Mouse (Mus musculus) bone marrow, adult 2 months (tissue): ENCODE data around the gene Pced1b. TPM values are rescaled to one million over a fixed set of nuclear protein-coding genes. Genes with fewer than 3 reads are reported as not detected.
"Not testable (repeated sequence)": the region's sequence is repeated elsewhere in the genome, so short reads cannot be mapped to it uniquely, and the experiment has no call there.

Source experiments
- H3K27ac ChIP-seq: fragments of 200-500 bp; 2 replicates; pipeline ENCODE4 v1.5.1; 2012; ENCODE audit warnings: low read depth, mild to moderate bottlenecking, control low read depth, inconsistent platforms, low read length; ENCODE audit not compliant: control insufficient read depth, poor library complexity, insufficient read depth
- H3K4me1 ChIP-seq: fragments of 200-500 bp; 2 replicates; pipeline ENCODE4 v1.6.1; 2011; ENCODE audit warnings: low read length; ENCODE audit not compliant: control insufficient read depth, insufficient read depth
- H3K4me3 ChIP-seq: fragments of 200-500 bp; replicated peaks from 2 replicates; pipeline ENCODE3; 2011; ENCODE audit warnings: mild to moderate bottlenecking, low read depth, low read length, control low read depth; ENCODE audit not compliant: control insufficient read depth
- CTCF ChIP-seq: fragments of 200-500 bp; IDR thresholded peaks from 2 replicates; pipeline ENCODE4 v1.5.1; 2011; ENCODE audit warnings: low read length, control low read depth; ENCODE audit not compliant: control insufficient read depth, insufficient read depth
- POLR2A ChIP-seq: fragments of 200-500 bp; IDR thresholded peaks from 2 replicates; pipeline ENCODE4 v1.6.1; 2011; ENCODE audit warnings: low read depth, mild to moderate bottlenecking, control low read depth, low read length, borderline replicate concordance; ENCODE audit not compliant: control insufficient read depth
- WGBS: fragments of 180-500 bp; shearing (Covaris S2); methylation state at CpG from one replicate; pipeline ENCODE4 v1.1.7; 2018; 5-methylcytosine and 5-hydroxymethylcytosine counted together
- polyA plus RNA-seq: library from polyadenylated mRNA; stranded (reverse); fragments of >200 nt; gene quantifications from 2 replicates; pipeline ENCODE4 v1.2.4, GENCODE M21; 2011; ENCODE audit warnings: low replicate concordance; ENCODE audit not compliant: missing spikeins, insufficient read depth, insufficient read length

Gene Pced1b
- polyA plus RNA-seq, 1 experiment = 19.7 TPM

DNA sequence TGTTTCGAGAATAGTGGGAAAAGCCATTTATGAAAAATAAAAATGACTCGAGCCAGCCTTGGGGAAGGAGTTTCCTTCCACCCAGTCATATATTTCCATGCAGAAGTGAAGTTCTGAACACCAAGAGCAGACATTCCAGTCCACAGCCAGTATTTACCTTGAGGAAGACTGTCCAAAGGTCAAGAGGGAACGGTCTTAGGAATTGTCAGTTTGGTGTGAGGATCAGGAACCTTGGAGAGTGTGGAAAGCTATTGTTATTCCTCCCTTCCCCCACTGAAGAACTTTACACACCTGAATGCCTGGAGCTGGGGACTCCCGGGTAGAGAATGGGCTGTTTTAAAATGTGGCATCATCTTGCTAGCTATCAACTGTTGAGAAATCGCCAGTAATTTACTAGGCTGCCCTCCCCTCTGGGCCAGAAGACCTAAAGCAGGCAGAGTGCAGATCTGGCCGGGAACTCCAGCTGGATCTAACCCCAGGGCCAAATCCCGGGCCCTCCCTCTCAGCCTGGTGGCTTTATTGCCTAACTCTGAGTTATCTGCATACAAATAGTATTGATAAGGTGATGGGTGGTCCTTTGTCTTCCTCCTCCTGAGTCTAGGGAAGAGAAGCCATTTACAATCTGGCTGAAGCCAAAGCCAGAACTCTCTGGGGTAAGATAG lies 129.3 kb downstream of the Pced1b start:
- 74% methylated on average over 7 of the region's 7 CpGs for WGBS
- Histone ChIP-seq H3K4me3 (no peak overlapping the region), H3K4me1 (peaks cover 2% of the 10 kb centered on the region; the same call in 1 of the 2 replicates), H3K27ac (no peak overlapping the region)
- no peak for TF ChIP-seq CTCF
- no peak for TF ChIP-seq POLR2A

DNA sequence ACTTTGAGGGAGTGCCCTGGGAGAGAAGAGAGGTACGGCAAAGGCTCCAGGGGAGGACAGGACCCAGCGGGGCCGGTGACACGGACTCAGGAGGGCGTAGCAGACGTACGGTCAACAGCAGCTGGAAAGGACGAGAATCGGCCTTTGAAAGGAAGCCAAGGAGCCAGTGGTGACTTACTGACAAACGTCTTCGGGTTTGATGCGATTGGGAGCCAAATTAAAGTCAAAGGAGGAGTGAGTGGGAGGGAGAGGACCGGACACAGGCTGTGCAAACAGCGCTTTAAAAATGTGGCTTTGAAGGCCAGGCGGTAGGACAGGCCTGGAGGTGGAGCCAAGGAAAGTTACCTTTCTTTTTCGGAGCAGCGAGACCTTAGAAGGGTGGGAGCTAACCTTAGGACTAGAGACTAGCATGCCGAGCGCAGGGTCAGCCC lies 129.9 kb downstream of the Pced1b start:
- 90% methylated on average over 19 of the region's 19 CpGs for WGBS
- Histone ChIP-seq H3K4me1 (peaks cover 2% of the 10 kb centered on the region; the same call in 1 of the 2 replicates), H3K4me3 (no peak overlapping the region), H3K27ac (no peak overlapping the region)
- TF ChIP-seq CTCF (no peak), POLR2A (no peak)

DNA sequence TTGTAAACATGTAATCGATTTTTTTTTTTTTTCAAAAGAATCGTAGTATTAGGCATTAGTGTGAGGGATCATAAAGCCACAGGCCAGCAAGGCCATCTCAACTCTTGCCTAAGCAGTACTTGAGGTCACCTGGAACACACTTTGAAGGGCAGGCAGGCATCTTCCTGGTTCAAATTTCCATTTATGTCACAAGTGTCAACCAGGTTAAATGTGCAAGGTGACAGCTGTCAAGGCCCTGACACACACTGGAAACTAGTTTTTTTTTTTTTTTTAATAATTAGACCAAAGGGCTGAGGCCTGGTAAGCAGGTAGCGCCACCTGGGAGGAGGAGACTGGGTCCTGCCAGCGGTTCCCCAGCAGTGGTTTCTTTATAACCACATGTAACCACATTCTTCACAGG lies 131.2 kb downstream of the Pced1b start:
- 73% methylated on average over 4 of the region's 4 CpGs for WGBS
- no peaks in the 10 kb centered on the region; the same call in 1 of the 2 replicates for H3K4me1 ChIP-seq
- no peak overlapping the region for H3K27ac ChIP-seq
- TF ChIP-seq POLR2A (no peak), CTCF (no peak)
- no peak overlapping the region for H3K4me3 ChIP-seq

DNA sequence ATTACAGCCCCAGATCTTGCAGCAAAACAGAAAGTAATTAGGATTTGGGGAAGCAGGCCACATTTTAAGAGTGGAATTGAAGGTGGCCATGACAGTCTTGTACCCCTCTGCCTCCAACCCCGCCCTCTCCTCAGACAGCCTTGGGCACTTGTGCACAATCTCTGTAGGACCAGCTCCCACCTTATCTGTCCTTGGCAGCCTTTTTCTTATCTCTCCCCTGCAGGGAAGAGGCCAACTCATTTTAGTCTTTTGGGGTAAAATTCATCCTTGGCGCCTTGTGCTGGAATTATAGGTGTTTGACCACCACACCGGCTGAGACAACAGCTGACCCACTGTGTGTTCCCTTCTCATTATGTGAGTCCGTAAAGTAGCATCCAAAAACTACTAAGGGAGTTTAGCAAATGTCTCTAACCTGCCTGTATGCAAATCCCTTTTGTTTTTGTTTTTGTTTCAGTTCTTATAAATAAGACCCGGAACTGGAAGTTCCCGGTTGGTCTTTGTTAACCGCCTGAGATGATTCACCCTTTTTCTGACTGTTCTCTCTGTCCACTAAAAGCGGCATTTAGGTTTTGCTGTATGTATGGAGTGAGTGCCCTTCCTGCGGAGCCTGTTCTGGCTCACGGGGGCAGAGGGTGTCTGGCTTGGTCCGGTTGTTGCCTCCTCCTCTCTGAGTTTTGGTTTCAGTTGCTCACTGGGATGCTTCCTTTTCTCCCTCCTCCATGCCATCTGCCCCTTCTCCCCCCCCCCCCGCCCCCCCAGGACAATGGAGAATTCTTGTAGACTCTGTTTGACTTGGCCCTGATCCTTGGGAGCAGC lies 132.8 kb downstream of the Pced1b start:
- Histone ChIP-seq H3K4me1 (no peaks in the 10 kb centered on the region; the same call in 1 of the 2 replicates), H3K27ac (no peak overlapping the region), H3K4me3 (peak overlapping the region; percentile 42)
- TF ChIP-seq CTCF (no peak), POLR2A (no peak)
- WGBS = 61% methylated on average over 11 of the region's 12 CpGs

DNA sequence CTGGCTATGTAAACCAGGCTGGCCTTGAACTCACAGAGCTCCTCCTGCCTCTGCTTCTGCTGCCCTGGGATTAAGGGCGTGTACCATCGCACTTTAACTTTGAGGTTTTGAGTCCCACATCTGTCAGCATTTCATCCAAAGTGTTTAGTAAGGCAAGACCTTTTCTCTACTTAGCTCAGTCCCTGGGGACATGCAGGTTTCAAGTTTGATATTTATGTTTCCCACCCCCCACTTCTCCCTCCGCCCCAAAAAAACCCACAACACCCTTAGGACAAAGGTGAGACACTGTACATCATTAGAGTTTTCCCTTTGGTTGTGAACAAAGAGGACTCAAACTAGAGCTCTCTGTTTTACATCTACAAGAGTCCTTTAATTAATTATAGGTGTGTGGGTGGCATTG lies 135.7 kb downstream of the Pced1b start:
- Histone ChIP-seq H3K27ac (no peak overlapping the region), H3K4me1 (no peaks in the 10 kb centered on the region; the same call in 1 of the 2 replicates), H3K4me3 (no peak overlapping the region)
- WGBS = 80% methylated on average over 3 of the region's 3 CpGs
- TF ChIP-seq POLR2A (no peak), CTCF (no peak)

DNA sequence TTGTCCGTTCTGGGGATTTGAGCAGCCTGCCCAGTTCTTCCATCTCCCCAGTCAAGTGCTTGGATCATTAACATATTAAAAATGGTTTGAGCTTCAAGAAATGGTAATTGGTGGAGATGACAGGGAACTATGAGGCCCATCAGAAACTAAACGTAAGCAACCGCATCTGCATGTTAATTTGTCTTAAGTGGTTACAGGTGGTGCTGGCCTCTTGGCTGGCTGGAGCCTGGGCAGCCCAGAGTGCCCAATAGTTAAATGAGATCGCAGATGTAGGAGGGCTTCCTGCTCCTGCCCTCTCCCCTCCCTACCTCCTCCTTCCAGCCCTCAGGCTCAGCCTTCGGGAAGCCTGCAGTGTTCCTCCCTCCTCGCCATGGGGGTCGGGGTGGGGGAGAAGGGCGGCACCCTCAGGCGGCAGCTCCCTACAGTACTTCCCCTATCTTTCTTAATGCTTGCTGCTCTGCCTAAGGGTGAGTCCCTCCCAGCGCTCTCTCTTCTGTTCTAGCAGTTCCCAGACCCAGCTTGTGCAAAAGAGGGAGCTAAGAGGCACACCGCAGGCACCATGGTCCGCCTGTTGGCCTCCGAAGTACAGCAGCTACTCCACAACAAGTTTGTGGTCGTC lies 136.7 kb downstream of the Pced1b start:
- WGBS = 84% methylated on average over 14 of the region's 14 CpGs
- TF ChIP-seq POLR2A (no peak), CTCF (no peak)
- Histone ChIP-seq H3K4me1 (no peaks in the 10 kb centered on the region; the same call in 1 of the 2 replicates), H3K27ac (no peak overlapping the region), H3K4me3 (no peak overlapping the region)

DNA sequence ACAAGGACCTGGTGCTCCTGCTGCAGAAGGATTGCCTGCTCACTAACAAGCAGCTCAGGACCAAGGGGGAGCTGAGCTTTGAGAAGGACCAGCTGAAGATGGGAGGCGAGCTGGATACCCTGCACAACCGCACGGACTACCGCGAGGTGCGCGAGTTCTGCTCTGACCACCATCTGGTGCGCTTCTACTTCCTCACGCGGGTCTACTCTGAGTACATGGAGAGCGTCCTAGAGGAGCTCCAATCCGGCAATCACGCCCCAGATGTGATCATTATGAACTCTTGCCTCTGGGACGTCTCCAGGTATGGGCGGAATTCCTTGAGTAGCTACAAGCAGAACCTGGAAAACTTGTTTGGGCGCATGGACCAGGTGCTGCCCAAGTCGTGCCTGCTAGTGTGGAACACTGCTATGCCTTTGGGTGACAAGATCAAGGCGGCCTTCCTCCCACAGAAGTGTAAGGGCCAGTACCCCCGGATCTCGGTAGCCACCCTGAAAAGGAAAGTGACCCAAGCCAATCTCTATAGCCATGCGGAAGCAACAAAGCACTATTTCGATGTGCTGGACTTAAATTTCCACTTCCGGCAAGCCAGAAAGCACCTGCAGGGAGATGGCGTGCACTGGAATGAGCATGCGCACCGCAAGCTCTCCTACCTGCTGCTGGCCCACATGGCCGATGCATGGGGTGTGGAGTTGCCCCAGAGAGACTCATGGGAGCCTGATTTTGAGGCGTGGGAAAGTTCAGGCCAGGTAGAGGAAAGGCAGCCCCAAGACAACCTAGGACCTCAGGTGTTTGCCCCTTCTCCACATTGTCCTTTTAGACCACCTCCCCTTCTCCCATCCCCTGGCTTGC lies 137.5 kb downstream of the Pced1b start:
- Histone ChIP-seq H3K4me1 (no peaks in the 10 kb centered on the region), H3K27ac (no peak overlapping the region), H3K4me3 (no peak overlapping the region)
- WGBS = 92% methylated on average over 28 of the region's 28 CpGs
- TF ChIP-seq POLR2A (no peak), CTCF (no peak)

DNA sequence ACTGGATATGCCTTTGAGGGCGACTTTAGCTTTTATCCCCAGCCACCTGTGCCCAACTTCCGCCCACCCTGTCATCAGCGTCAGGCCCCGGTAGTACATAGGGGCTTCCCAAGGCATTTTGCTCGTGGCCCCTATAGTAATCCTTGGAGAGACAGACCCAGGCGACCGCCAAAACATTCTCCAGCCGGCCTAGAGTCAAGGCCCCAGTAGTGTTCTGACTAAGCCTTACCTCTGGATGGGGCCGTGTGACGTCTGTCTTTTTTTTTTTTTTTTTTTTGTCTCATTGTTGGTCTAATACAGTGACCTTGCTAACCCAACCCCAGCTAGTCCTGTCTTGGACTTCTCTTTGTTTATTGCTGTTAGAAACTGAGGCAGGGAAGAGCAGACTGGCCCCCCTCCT lies 138.3 kb downstream of the Pced1b start:
- H3K27ac ChIP-seq, H3K4me1 ChIP-seq, H3K4me3 ChIP-seq: not testable (repeated sequence)
- WGBS = 94% methylated on average over 10 of the region's 10 CpGs
